Mouse (Mus musculus) adrenal gland, adult 2 months (tissue): ENCODE data around the gene Dchs1. TPM values are rescaled to one million over a fixed set of nuclear protein-coding genes. Genes with fewer than 3 reads are reported as not detected.

ENCODE experiments used
- polyA plus RNA-seq: library from polyadenylated mRNA; depleted of rRNA; stranded (reverse); fragments of >200 nt; gene quantifications from 2 replicates; pipeline ENCODE4 v1.2.3, GENCODE M21; 2012; rRNA removed
- total RNA-seq, 2 experiments: library from RNA; stranded (reverse); gene quantifications; 2 replicates each; pipeline ENCODE4 v1.2.3; 2021

The Dchs1 gene
- total and polyA plus RNA-seq, 3 experiments: 4.4 to 8.2 (median 8.2) TPM

Other genes starting within 250 kb of the Dchs1 start
- gene Smpd1, start 233.3 kb downstream of the Dchs1 start, total RNA-seq: 10 to 100 TPM; 56.2 to 68.5 TPM
- 74.0 and 75.4 TPM in 2 replicates for gene Smpd1, start 233.3 kb downstream of the Dchs1 start, polyA plus RNA-seq
- 10 to 100 TPM; 12.0 to 22.4 TPM for gene Apbb1, start 206.0 kb downstream of the Dchs1 start, total RNA-seq
- gene Apbb1, start 206.0 kb downstream of the Dchs1 start, polyA plus RNA-seq: 49.1 and 61.8 TPM in 2 replicates
- 1 to 10 TPM in 1 of 2 experiments, under 1 TPM in 1; 0.52 to 7.0 TPM for gene Hpx, start 187.5 kb downstream of the Dchs1 start, total RNA-seq
- gene Hpx, start 187.5 kb downstream of the Dchs1 start, polyA plus RNA-seq: 0.25 and 2.0 TPM in 2 replicates
- gene Trim3, start 154.1 kb downstream of the Dchs1 start, total RNA-seq: 10 to 100 TPM; 24.2 to 33.8 TPM
- gene Trim3, start 154.1 kb downstream of the Dchs1 start, polyA plus RNA-seq: 34.6 and 36.2 TPM in 2 replicates
- 100 to 1,000 TPM; 110 to 128 TPM for gene Timm10b, start 147.6 kb downstream of the Dchs1 start, total RNA-seq
- gene Timm10b, start 147.6 kb downstream of the Dchs1 start, polyA plus RNA-seq: 120 and 145 TPM in 2 replicates
- gene Arfip2, start 147.2 kb downstream of the Dchs1 start, total RNA-seq: 10 to 100 TPM; 55.5 to 65.4 TPM
- 68.3 and 76.9 TPM in 2 replicates for gene Arfip2, start 147.2 kb downstream of the Dchs1 start, polyA plus RNA-seq
- 1 to 10 TPM; 7.4 to 8.9 TPM for gene Gm45799, start 147.1 kb downstream of the Dchs1 start, total RNA-seq
- 562 and 695 TPM in 2 replicates for gene Gm45799, start 147.1 kb downstream of the Dchs1 start, polyA plus RNA-seq
- gene Dnhd1, start 136.8 kb downstream of the Dchs1 start, total RNA-seq: 1 to 10 TPM; 2.3 to 2.7 TPM
- 1.3 and 1.5 TPM in 2 replicates for gene Dnhd1, start 136.8 kb downstream of the Dchs1 start, polyA plus RNA-seq
- 100 to 1,000 TPM; 139 to 166 TPM for gene Ilk, start 51.1 kb downstream of the Dchs1 start, total RNA-seq
- gene Ilk, start 51.1 kb downstream of the Dchs1 start, polyA plus RNA-seq: 82.1 and 87.8 TPM in 2 replicates
- gene Rrp8, start 50.3 kb downstream of the Dchs1 start, total RNA-seq: 10 to 100 TPM; 14.8 to 17.6 TPM
- 7.9 and 9.2 TPM in 2 replicates for gene Rrp8, start 50.3 kb downstream of the Dchs1 start, polyA plus RNA-seq
- gene Taf10, start 43.3 kb downstream of the Dchs1 start, total RNA-seq: 100 to 1,000 TPM; 231 to 239 TPM
- 639 and 733 TPM in 2 replicates for gene Taf10, start 43.3 kb downstream of the Dchs1 start, polyA plus RNA-seq
- gene Tpp1, start 35.4 kb downstream of the Dchs1 start, total RNA-seq: 100 to 1,000 TPM; 113 to 129 TPM
- gene Tpp1, start 35.4 kb downstream of the Dchs1 start, polyA plus RNA-seq: 200 and 305 TPM in 2 replicates
- 100 to 1,000 TPM; 176 to 221 TPM for gene Mrpl17, start 23.4 kb upstream of the Dchs1 start, total RNA-seq
- gene Mrpl17, start 23.4 kb upstream of the Dchs1 start, polyA plus RNA-seq: 252 and 278 TPM in 2 replicates
- gene Gm4070, start 166.3 kb upstream of the Dchs1 start, total RNA-seq: 10 to 100 TPM in 1 of 2 experiments, 1 to 10 TPM in 1; 8.9 to 10.9 TPM
- 0.27 and 0.30 TPM in 2 replicates for gene Gm4070, start 166.3 kb upstream of the Dchs1 start, polyA plus RNA-seq